Mouse (Mus musculus) Patski (cell line): ENCODE measurements at regions not wholly inside any gene's neighbourhood (a gene's known extent, or its start where the extent isn't known, plus 50 kb on each side); places are given as distances from the start of the nearest gene placed in this dataset.

Experiments used
- ATAC-seq: fragments of 100-300 bp; one replicate; pipeline ENCODE4 v1.8.0; 2021
- CTCF ChIA-PET: fragments of 350-600 bp; sonication (Branson Sonifier 250); formaldehyde crosslinking; loops from one replicate; lab custom pipeline; 2022; ENCODE audit warnings: inconsistent platforms; lab: Charles Lee
- POLR2A ChIA-PET: fragments of 350-600 bp; sonication (Branson Sonifier 250); formaldehyde crosslinking; loops from one replicate; lab custom pipeline; 2022; ENCODE audit warnings: antibody characterized with exemption, inconsistent platforms; lab: Charles Lee
- DNase-seq: peaks from one replicate; pipeline ENCODE4 v3.0.0-alpha.2; 2011; ENCODE audit warnings: low read depth, low spot score
- H3K27me3 ChIP-seq: fragments of 371-371 bp; one replicate; pipeline ENCODE4 v1.5.1; 2021
- CTCF ChIP-seq: fragments of 100-300 bp; IDR thresholded peaks from one replicate; pipeline ENCODE4 v1.5.1; 2021
- in situ Hi-C: fragments of 300-500 bp; cut with MboI; formaldehyde crosslinking; loops from 3 replicates; pipeline ENCODE4 v1.11.1; 2018; ENCODE audit warnings: low pct_unique_long_range_greater_than_20kb, mixed read lengths

DNA sequence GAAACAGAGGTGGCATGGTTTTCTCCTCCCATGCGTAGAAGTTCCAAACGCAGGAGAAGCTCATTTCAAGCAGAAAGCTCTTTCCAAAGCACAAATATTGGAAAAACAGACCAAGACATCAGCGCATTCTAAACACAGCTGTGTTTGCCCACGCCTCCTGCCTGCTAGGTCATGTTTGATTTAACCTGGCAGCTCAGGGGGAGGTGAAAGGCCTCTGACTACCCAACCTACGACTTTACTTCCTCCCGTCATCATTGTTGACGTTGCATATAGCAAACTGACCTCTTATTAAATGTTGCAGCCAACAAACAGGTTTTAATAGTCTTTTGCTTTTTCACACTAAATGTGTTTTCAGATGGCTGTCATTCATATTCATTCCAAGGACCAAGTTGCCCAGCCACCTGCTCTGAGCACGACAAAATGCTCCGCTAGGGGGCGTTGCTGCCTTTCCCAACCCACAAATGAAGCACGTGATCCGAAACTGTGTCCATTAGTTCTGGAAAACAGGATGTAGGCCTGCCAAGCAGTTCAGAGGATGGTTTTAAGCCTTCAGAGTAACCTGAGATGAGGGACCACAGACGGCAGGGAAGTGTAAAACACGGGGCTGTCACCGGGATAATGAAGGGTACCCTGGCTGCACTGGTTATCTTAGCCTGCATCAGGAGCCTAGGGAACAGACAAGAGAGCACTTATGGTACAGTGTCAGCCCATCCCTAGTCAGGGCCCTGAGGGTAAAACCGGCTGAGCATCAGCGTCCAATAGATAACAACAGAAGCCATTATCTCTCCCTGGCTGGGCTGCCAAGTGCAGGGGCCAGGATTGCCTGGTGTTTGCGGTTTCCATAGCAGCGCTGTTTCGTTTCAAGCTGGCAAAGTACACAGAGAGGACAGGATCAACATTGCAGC lies 67.6 kb upstream of the Noct start:
- ChIA-PET CTCF (interaction anchor here (1.4 to 6.1 kb wide), 6 partner anchors 9 to 105 kb away, joined by 3 to 30 read pairs (median 7); no protein-coding TSS in a partner anchor), POLR2A (interaction anchor here (0.6 to 1.0 kb wide), 2 partner anchors 14 to 160 kb away, joined by 3 read pairs; no protein-coding TSS in a partner anchor)
- TF ChIP-seq CTCF: peak; percentile 72
- no peak for ATAC-seq
- H3K27me3 ChIP-seq: no peaks in the 10 kb centered on the region
- no peak for DNase-seq
- in situ Hi-C loops: loop anchor here (25.0 kb wide), 1 partner anchor 1894 kb away; no protein-coding TSS in a partner anchor

DNA sequence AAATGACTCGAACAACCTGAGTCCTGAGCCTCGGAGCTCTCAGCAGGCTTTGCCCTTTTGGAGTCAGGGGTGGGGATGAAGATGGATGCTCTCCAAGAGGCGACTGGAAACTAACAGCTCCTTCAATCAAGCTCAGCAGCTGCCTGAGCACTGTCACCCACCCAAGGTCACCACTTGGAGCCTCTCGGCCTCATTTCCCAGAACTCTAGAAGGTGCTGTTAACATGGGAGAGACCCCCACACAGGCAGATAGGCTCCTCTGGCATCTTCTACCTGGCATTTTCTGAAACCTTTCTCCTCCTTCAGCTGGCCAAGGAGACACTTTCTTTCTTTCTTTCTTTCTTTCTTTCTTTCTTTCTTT lies 67.0 kb upstream of the Noct start:
- in situ Hi-C loops: loop anchor here (25.0 kb wide), 1 partner anchor 1895 kb away; no protein-coding TSS in a partner anchor
- ChIA-PET CTCF (interaction anchor here (2.3 to 6.1 kb wide), 3 partner anchors 9 to 39 kb away, joined by 9 to 30 read pairs (median 10); no protein-coding TSS in a partner anchor), POLR2A (interaction anchor here (0.6 kb wide), 1 partner anchor 13 kb away, joined by 3 read pairs; no protein-coding TSS in a partner anchor)
- no peak for TF ChIP-seq CTCF
- DNase-seq (no peak), ATAC-seq (no peak)
- H3K27me3 ChIP-seq: no peaks in the 10 kb centered on the region

DNA sequence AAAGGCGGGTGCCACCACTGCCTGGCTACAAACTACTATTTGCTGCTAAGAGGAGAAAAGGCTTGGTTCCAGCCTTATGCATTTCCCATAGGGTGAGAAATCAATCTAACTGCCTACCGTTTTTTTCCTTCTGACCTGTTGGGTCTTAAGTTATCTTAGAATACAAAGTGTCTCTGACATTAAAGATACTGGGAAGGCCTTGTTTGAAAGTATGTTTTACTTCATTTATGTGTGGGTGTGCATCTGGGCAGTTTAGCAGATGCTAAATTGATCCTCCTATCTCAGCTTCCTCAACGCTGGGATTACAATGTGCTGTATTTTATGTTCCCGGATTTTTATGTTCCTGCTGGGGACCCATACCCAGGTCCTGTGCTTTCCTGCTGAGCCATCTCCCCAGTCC lies 65.8 kb upstream of the Noct start:
- no peak for ATAC-seq
- H3K27me3 ChIP-seq: no peaks in the 10 kb centered on the region
- CTCF ChIA-PET: interaction anchor here (1.2 to 6.1 kb wide), 4 partner anchors 12 to 38 kb away, joined by 4 to 30 read pairs (median 8); no protein-coding TSS in a partner anchor
- POLR2A ChIA-PET: no interaction called here
- in situ Hi-C loops: loop anchor here (25.0 kb wide), 1 partner anchor 1896 kb away; no protein-coding TSS in a partner anchor
- no peak for DNase-seq
- no peak for TF ChIP-seq CTCF

DNA sequence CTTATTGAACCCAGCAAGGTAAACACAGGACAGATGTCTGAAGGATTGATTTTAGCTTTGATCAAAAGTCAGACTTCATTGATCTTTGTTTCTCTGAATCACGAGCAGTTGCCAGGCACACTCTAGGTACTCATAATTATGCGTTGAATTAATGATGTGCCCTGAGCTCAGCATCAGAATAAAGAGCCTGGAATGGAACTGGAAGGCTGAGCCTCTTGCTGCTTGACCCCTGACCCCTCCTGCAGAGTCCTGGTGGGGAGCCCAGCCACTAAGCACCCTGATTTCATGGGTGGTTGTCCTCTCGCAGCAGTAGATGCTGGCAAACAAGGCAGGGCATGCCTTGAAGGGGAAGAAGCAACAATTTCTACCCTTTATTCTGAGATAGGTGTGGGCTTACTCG lies 64.9 kb upstream of the Noct start:
- no peak for TF ChIP-seq CTCF
- ATAC-seq (no peak), DNase-seq (no peak)
- POLR2A ChIA-PET: interaction anchor here (0.5 kb wide), 1 partner anchor 232 kb away, joined by 3 read pairs; no protein-coding TSS in a partner anchor
- no peaks in the 10 kb centered on the region for H3K27me3 ChIP-seq
- CTCF ChIA-PET: interaction anchor here (1.8 to 6.1 kb wide), 3 partner anchors 11 to 37 kb away, joined by 7 to 30 read pairs (median 10); no protein-coding TSS in a partner anchor
- in situ Hi-C loops: loop anchor here (25.0 kb wide), 1 partner anchor 1897 kb away; no protein-coding TSS in a partner anchor

- POLR2A ChIA-PET: interaction anchor here (0.5 kb wide), 1 partner anchor 231 kb away, joined by 3 read pairs; no protein-coding TSS in a partner anchor
- CTCF ChIA-PET: interaction anchor here (1.8 to 6.1 kb wide), 2 partner anchors 10 to 38 kb away, joined by 7 to 30 read pairs; no protein-coding TSS in a partner anchor
- in situ Hi-C loops: loop anchor here (25.0 kb wide), 1 partner anchor 1898 kb away; no protein-coding TSS in a partner anchor
- ATAC-seq: no peak
- DNase-seq: no peak
- no peaks in the 10 kb centered on the region for H3K27me3 ChIP-seq
- TF ChIP-seq CTCF: no peak
Measured at GRCm38 (mm10) chr3:51159881-51160280, 64.4 kb upstream of the Noct start.

DNA sequence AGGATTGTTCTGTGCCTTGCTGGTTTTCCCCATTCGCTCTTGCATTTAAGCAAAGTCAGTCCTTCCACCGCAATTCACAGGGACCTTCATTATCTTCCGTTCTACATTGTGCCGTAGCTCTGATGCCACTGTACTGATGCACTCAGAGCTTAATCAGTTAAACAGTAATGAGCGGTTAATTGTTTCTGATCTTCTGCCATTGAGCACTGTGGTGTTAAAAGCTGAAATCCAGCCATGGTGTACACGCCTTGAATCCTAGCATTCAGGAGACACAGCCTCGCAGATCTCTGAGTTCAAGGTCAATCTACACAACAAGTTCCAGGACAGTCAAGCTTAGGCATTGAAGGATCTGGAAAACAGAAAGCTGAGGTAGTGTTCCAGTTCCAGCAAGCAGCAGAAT lies 63.6 kb upstream of the Noct start:
- TF ChIP-seq CTCF: no peak
- DNase-seq: no peak
- in situ Hi-C loops: loop anchor here (25.0 kb wide), 1 partner anchor 1898 kb away; no protein-coding TSS in a partner anchor
- no peak for ATAC-seq
- ChIA-PET POLR2A (no interaction called here), CTCF (interaction anchor here (1.2 to 6.1 kb wide), 2 partner anchors 9 to 293 kb away, joined by 3 to 30 read pairs; no protein-coding TSS in a partner anchor)
- H3K27me3 ChIP-seq: no peaks in the 10 kb centered on the region

DNA sequence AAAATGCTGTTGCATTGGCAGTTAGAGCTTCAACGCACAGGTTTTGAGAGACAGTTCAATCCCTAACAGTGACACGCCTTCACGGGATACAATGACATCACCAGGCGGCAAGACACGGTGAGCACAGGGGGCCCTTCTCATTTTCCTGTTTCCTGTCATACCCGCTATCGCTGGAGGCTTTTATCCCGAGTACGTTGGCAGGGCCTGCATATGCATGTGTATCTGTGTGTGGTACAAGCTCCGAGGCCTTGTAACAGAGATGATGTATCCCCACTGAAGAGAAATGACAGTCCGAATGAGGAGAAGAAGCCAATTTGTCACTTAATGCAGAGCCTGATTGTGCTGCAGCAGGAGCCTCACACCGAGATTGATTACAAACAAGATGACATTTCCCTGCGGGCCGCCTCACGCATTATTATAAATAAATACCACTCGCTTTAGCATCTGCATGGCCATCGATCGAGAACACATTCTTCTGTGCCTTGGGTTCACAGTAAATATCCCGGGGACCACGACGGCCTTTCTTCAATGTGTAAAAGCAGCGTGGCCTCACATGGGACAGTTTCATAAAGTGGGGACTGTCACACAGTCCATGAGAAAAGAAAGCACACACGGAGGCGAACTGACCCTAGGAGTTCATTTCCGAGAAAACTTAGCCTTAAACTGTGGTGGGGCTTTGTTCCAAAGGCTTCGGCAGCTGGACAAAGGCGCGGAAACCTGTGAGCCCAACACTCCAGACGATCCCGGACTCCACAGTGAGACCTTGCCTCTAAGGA lies 54.9 kb upstream of the Noct start:
- POLR2A ChIA-PET: no interaction called here

DNA sequence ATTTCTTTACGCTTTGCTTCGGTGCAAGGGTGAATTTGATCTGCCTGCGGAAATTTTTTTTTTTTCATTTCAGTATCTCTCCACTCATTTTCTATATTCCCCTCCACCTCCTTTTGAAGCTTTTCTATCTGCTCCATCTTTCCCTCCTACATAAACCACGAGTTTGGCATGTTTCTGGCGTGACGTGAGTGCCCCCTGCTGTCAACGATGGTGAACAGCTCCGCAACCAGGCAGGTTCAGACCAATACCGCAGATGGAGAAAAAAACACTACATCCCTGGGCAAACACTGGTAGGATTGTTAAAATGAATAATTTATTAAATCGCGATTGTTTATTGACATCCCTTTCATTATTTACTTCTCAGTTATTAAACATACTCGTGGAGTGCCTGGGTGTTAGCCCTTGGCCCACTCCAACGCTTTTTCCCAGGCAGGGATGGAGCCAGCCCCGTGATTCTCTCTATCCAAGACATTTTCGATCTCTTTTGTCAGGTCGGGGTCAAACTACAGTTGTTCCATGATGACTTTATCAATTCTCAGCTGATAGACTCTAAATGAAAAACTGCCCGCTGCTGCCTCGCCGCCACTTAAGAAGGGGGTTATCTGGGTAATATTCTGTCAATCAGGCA lies 53.9 kb upstream of the Noct start:
- H3K27me3 ChIP-seq: no peaks in the 10 kb centered on the region
- CTCF ChIA-PET: interaction anchor here (0.6 to 3.6 kb wide), 13 partner anchors 8 to 866 kb away, joined by 3 to 30 read pairs (median 4); no protein-coding TSS in a partner anchor
- DNase-seq (no peak), ATAC-seq (peak; percentile 86)
- peak; percentile 99 for TF ChIP-seq CTCF
- in situ Hi-C loops: loop anchor here (5.0 to 25.0 kb wide), 5 partner anchors 93 to 1908 kb away; no protein-coding TSS in a partner anchor
- POLR2A ChIA-PET: interaction anchor here (0.7 kb wide), 1 partner anchor 13 kb away, joined by 3 read pairs; no protein-coding TSS in a partner anchor

More for the DNA sequence above, 54.9 kb upstream of the Noct start:
- TF ChIP-seq CTCF: no peak
- DNase-seq (no peak), ATAC-seq (no peak)
- H3K27me3 ChIP-seq: no peaks in the 10 kb centered on the region
- in situ Hi-C loops: loop anchor here (25.0 kb wide), 1 partner anchor 1907 kb away; no protein-coding TSS in a partner anchor
- CTCF ChIA-PET: interaction anchor here (0.6 to 3.6 kb wide), 9 partner anchors 11 to 865 kb away, joined by 3 to 30 read pairs (median 4); no protein-coding TSS in a partner anchor
